Mouse (Mus musculus) myocyte (in vitro differentiated cells): Measurements from ENCODE around the gene Brd3. TPM values are rescaled to one million over a fixed set of nuclear protein-coding genes. Genes with fewer than 3 reads are reported as not detected.
A peak's percentile ranks its signal among the peaks of the same experiment; 100 is the strongest.

Experiments used
- H3K27me3 ChIP-seq: one replicate; pipeline ENCODE4 v1.6.1; 2011; ENCODE audit not compliant: control insufficient read depth, insufficient read depth, insufficient read length
- H3K36me3 ChIP-seq: one replicate; pipeline ENCODE4 v1.6.1; 2011; ENCODE audit not compliant: control insufficient read depth, insufficient read depth
- H3K4me2 ChIP-seq: one replicate; pipeline ENCODE4 v1.6.1; 2011; ENCODE audit warnings: low read depth, control low read depth
- H3K4me3 ChIP-seq: one replicate; pipeline ENCODE4 v1.5.1; 2011; ENCODE audit warnings: mild to moderate bottlenecking, control low read depth, moderate library complexity
- H3K79me2 ChIP-seq: one replicate; pipeline ENCODE4 v1.6.1; 2011; ENCODE audit not compliant: control insufficient read depth, insufficient read depth
- H3ac ChIP-seq: one replicate; pipeline ENCODE4 v1.6.1; 2011; ENCODE audit not compliant: control insufficient read depth, insufficient read length
- CEBPB ChIP-seq: IDR thresholded peaks from 2 replicates; pipeline ENCODE4 v1.6.1; 2011; ENCODE audit warnings: mild to moderate bottlenecking, moderate library complexity; ENCODE audit not compliant: poor library complexity, insufficient read depth, severe bottlenecking
- E2F4 ChIP-seq: IDR thresholded peaks from one replicate; pipeline ENCODE4 v1.6.1; 2011; ENCODE audit warnings: mild to moderate bottlenecking, control low read depth, moderate library complexity; ENCODE audit not compliant: insufficient read depth
- MAX ChIP-seq: IDR thresholded peaks from one replicate; pipeline ENCODE4 v1.6.1; 2011; ENCODE audit warnings: low read depth, mild to moderate bottlenecking, control low read depth
- MYOD1 ChIP-seq, 3 experiments: IDR thresholded peaks; one replicate each; pipeline ENCODE4 v1.6.1; 2011; ENCODE audit warnings: control low read depth in 2 of 3, low read depth in 2 of 3, mild to moderate bottlenecking in 2 of 3, moderate library complexity in 1 of 3; ENCODE audit not compliant: insufficient read length in 2 of 3, control insufficient read depth in 1 of 3
- MYOG ChIP-seq, 3 experiments: IDR thresholded peaks; one replicate each; pipeline ENCODE4 v1.6.1; 2011; ENCODE audit warnings: control low read depth in 2 of 3, low read depth in 2 of 3, mild to moderate bottlenecking in 2 of 3; ENCODE audit not compliant: insufficient read length in 2 of 3, control insufficient read depth in 1 of 3, insufficient read depth in 1 of 3
- POLR2A ChIP-seq: IDR thresholded peaks from one replicate; pipeline ENCODE4 v1.6.1; 2011; ENCODE audit warnings: low read depth, mild to moderate bottlenecking, control low read depth, moderate library complexity; ENCODE audit not compliant: insufficient read length
- POLR2AphosphoS2 ChIP-seq: IDR thresholded peaks from one replicate; pipeline ENCODE4 v1.6.1; 2011; ENCODE audit warnings: low read depth, control low read depth; ENCODE audit not compliant: insufficient read length
- REST ChIP-seq: IDR thresholded peaks from one replicate; pipeline ENCODE4 v1.6.1; 2011; ENCODE audit warnings: mild to moderate bottlenecking, control low read depth, moderate library complexity; ENCODE audit not compliant: insufficient read depth, insufficient read length
- SRF ChIP-seq: IDR thresholded peaks from one replicate; pipeline ENCODE4 v1.6.1; 2011; ENCODE audit warnings: low read depth; ENCODE audit not compliant: control insufficient read depth, insufficient read length
- TCF12 ChIP-seq: IDR thresholded peaks from one replicate; pipeline ENCODE4 v1.6.1; 2011; ENCODE audit warnings: mild to moderate bottlenecking, control low read depth; ENCODE audit not compliant: poor library complexity, insufficient read depth, severe bottlenecking
- TCF3 ChIP-seq: IDR thresholded peaks from one replicate; pipeline ENCODE4 v1.6.1; 2011; ENCODE audit warnings: low read depth, control low read depth; ENCODE audit not compliant: insufficient read length
- USF1 ChIP-seq: IDR thresholded peaks from one replicate; pipeline ENCODE4 v1.6.1; 2011; ENCODE audit warnings: low read depth, mild to moderate bottlenecking, control low read depth, moderate library complexity
- polyA plus RNA-seq: library from polyadenylated mRNA; unstranded; fragments of >200 nt; fragmentation: generic; extraction: Trizol; gene quantifications from one replicate; pipeline ENCODE4 v1.2.1, GENCODE M21; 2012; ENCODE audit warnings: missing spikeins

Brd3 gene
- polyA plus RNA-seq, 1 experiment = 26.8 TPM

- H3K36me3 ChIP-seq = peaks cover 14% of the 10 kb centered on the region
- H3K4me3 ChIP-seq = no peak overlapping the region
- H3K4me2 ChIP-seq = no peak overlapping the region
- no peak for TF ChIP-seq SRF
- peak in 1 of 3 experiments; percentile 68 for TF ChIP-seq MYOG (IDR thresholded peaks at IDR 0.05; ENCODE audit: control insufficient read depth in 1 of 3, insufficient read depth in 1 of 3, insufficient read length in 2 of 3, low read depth in 2 of 3)
- peak in 1 of 3 experiments; percentile 54 for TF ChIP-seq MYOD1 (IDR thresholded peaks at IDR 0.05; ENCODE audit: control insufficient read depth in 1 of 3, insufficient read length in 2 of 3, low read depth in 2 of 3)
- H3K27me3 ChIP-seq = no peaks in the 10 kb centered on the region
- H3K79me2 ChIP-seq = no peaks in the 10 kb centered on the region
- H3ac ChIP-seq = no peak overlapping the region
Measured at GRCm38 (mm10) chr2:27445910-27446309, 61.6 kb downstream of the Brd3 start.

- Histone ChIP-seq H3K79me2 (no peaks in the 10 kb centered on the region), H3K27me3 (no peaks in the 10 kb centered on the region), H3ac (peak overlapping the region; percentile 94), H3K4me3 (peak overlapping the region; percentile 71), H3K36me3 (no peaks in the 10 kb centered on the region), H3K4me2 (peak overlapping the region; percentile 80)
- TF ChIP-seq TCF12 (no peak), TCF3 (no peak), USF1 (no peak), MAX (no peak), POLR2A (no peak), CEBPB (no peak), MYOG (IDR thresholded peaks at IDR 0.05; ENCODE audit: control insufficient read depth in 1 of 3, insufficient read depth in 1 of 3, insufficient read length in 2 of 3, low read depth in 2 of 3) (no peak), MYOD1 (IDR thresholded peaks at IDR 0.05; ENCODE audit: control insufficient read depth in 1 of 3, insufficient read length in 2 of 3, low read depth in 2 of 3) (no peak), SRF (no peak), POLR2AphosphoS2 (no peak), E2F4 (no peak), REST (no peak)
Measured at GRCm38 (mm10) chr2:27443450-27443708, 64.1 kb downstream of the Brd3 start.

- Histone ChIP-seq H3K36me3 (no peaks in the 10 kb centered on the region), H3K4me2 (peak overlapping the region; percentile 80), H3K4me3 (peak overlapping the region; percentile 71), H3K27me3 (no peaks in the 10 kb centered on the region), H3ac (peak overlapping the region; percentile 94), H3K79me2 (no peaks in the 10 kb centered on the region)
- TF ChIP-seq POLR2AphosphoS2 (peak; percentile 0), MYOG (IDR thresholded peaks at IDR 0.05; ENCODE audit: control insufficient read depth in 1 of 3, insufficient read depth in 1 of 3, insufficient read length in 2 of 3, low read depth in 2 of 3) (no peak)
Measured at GRCm38 (mm10) chr2:27442708-27443449, 64.6 kb downstream of the Brd3 start.

- Histone ChIP-seq H3K4me3 (peak within 1 kb of the TSS; percentile 71), H3K27me3 (no peaks in the 10 kb centered on the region), H3K79me2 (no peaks in the 10 kb centered on the region), H3K36me3 (no peaks in the 10 kb centered on the region), H3K4me2 (peak within 1 kb of the TSS; percentile 80), H3ac (peak within 1 kb of the TSS; percentile 94)
- TF ChIP-seq MYOD1 (IDR thresholded peaks at IDR 0.05; ENCODE audit: control insufficient read depth in 1 of 3, insufficient read length in 2 of 3, low read depth in 2 of 3) (peak in 2 of 3 experiments; percentile 44 to 78), SRF (peak; percentile 85), E2F4 (no peak), POLR2AphosphoS2 (peak; percentile 41), TCF3 (no peak), MYOG (IDR thresholded peaks at IDR 0.05; ENCODE audit: control insufficient read depth in 1 of 3, insufficient read depth in 1 of 3, insufficient read length in 2 of 3, low read depth in 2 of 3) (peak in 2 of 3 experiments; percentile 20 to 54), CEBPB (no peak), REST (no peak), MAX (no peak), USF1 (no peak), POLR2A (peak; percentile 58), TCF12 (no peak)
Measured at GRCm38 (mm10) chr2:27441767-27442707, 65.4 kb downstream of the Brd3 start, which contains the start of gene Brd3os. TSS of gene Brd3os (plus strand) at chr2:27442324.

- H3K4me2 ChIP-seq = peak overlapping the region; percentile 60
- H3K36me3 ChIP-seq = no peaks in the 10 kb centered on the region
- H3K4me3 ChIP-seq = no peak overlapping the region
- H3ac ChIP-seq = no peak overlapping the region
- TF ChIP-seq CEBPB = no peak
- no peak for TF ChIP-seq REST
- TF ChIP-seq MYOG (IDR thresholded peaks at IDR 0.05; ENCODE audit: control insufficient read depth in 1 of 3, insufficient read depth in 1 of 3, insufficient read length in 2 of 3, low read depth in 2 of 3) = no peak
- no peak for TF ChIP-seq MAX
- TF ChIP-seq POLR2A = no peak
- H3K79me2 ChIP-seq = no peaks in the 10 kb centered on the region
- H3K27me3 ChIP-seq = no peaks in the 10 kb centered on the region
Measured at GRCm38 (mm10) chr2:27438281-27438680, 69.2 kb downstream of the Brd3 start.
